Mouse (Mus musculus): ENCODE measurements around the gene Traf4.
"Not testable (repeated sequence)": the region's sequence is repeated elsewhere in the genome, so short reads cannot be mapped to it uniquely, and the experiment has no call there.

The Traf4 gene

GRCm38 (mm10) chr11:78164924-78165760 lies at the start of gene Traf4:
Gene Traf4 (minus strand): TSS chr11:78165589.
- peak; percentile 87 for DNase-seq (ENCODE audit: low read depth, low spot score)

- no peak for DNase-seq (ENCODE audit: low read depth, low spot score)
Observed at GRCm38 (mm10) chr11:78213086-78213817, 47.9 kb upstream of the Traf4 start.

- DNase-seq (ENCODE audit: low read depth, low spot score), result no peak
Observed at GRCm38 (mm10) chr11:78211513-78211912, 46.1 kb upstream of the Traf4 start.

GRCm38 (mm10) chr11:78210615-78211014 lies 45.2 kb upstream of the Traf4 start:
- DNase-seq (ENCODE audit: low read depth, low spot score), result no peak

GRCm38 (mm10) chr11:78209886-78210285 lies 44.5 kb upstream of the Traf4 start:
- DNase-seq (ENCODE audit: low read depth, low spot score), result no peak

GRCm38 (mm10) chr11:78207190-78207589 lies 41.8 kb upstream of the Traf4 start:
- no peak for DNase-seq (ENCODE audit: low read depth, low spot score)

GRCm38 (mm10) chr11:78205361-78206206 lies 40.2 kb upstream of the Traf4 start:
- DNase-seq (ENCODE audit: low read depth, low spot score), result no peak

GRCm38 (mm10) chr11:78204287-78204686 lies 38.9 kb upstream of the Traf4 start:
- DNase-seq (ENCODE audit: low read depth, low spot score), result no peak

GRCm38 (mm10) chr11:78202372-78202771 lies 37.0 kb upstream of the Traf4 start:
- DNase-seq (ENCODE audit: low read depth, low spot score), result no peak

GRCm38 (mm10) chr11:78195101-78195863 lies 29.9 kb upstream of the Traf4 start:
- peak; percentile 39 for DNase-seq (ENCODE audit: low read depth, low spot score)

GRCm38 (mm10) chr11:78194411-78195100 lies 29.2 kb upstream of the Traf4 start:
- peak; percentile 61 for DNase-seq (ENCODE audit: low read depth, low spot score)

GRCm38 (mm10) chr11:78193113-78193512 lies 27.7 kb upstream of the Traf4 start, which contains the start of gene Proca1:
Gene Proca1 (plus strand): TSS chr11:78193392.
- DNase-seq (ENCODE audit: low read depth, low spot score), result no peak

- DNase-seq (ENCODE audit: low read depth, low spot score), result no peak
Observed at GRCm38 (mm10) chr11:78190041-78190440, 24.7 kb upstream of the Traf4 start.

- DNase-seq (ENCODE audit: low read depth, low spot score), result peak; percentile 94
Observed at GRCm38 (mm10) chr11:78189234-78190040, 24.0 kb upstream of the Traf4 start.

GRCm38 (mm10) chr11:78188331-78189233 lies 23.2 kb upstream of the Traf4 start, which contains the start of gene Rab34:
Gene Rab34 (plus strand): TSS chr11:78188430.
- peak; percentile 91 for DNase-seq (ENCODE audit: low read depth, low spot score)

- DNase-seq (ENCODE audit: low read depth, low spot score), result not testable (repeated sequence)
Observed at GRCm38 (mm10) chr11:78184702-78185101, 19.3 kb upstream of the Traf4 start.

- no peak for DNase-seq (ENCODE audit: low read depth, low spot score)
Observed at GRCm38 (mm10) chr11:78183884-78184514, 18.6 kb upstream of the Traf4 start.
